Mouse (Mus musculus) MEL (cell line): ENCODE data around the gene Nenf. TPM values are rescaled to one million over a fixed set of nuclear protein-coding genes. Genes with fewer than 3 reads are reported as not detected.

Source experiments
- DNase-seq: peaks from one replicate; pipeline ENCODE4 v3.0.0; 2011; ENCODE audit warnings: low read depth, low spot score
- H3K27ac ChIP-seq: 2 replicates; pipeline ENCODE4 v1.5.1; 2012; ENCODE audit warnings: low read depth, mild to moderate bottlenecking, control low read depth, low read length, moderate library complexity; ENCODE audit not compliant: control insufficient read depth
- H3K27me3 ChIP-seq, 2 experiments: fragments of 150-350 bp in 1 of 2; sonication (generic) in 1 of 2; 2 replicates each; pipeline ENCODE4 v1.6.1; 2012; ENCODE audit warnings: low read length in 2 of 2, mild to moderate bottlenecking in 2 of 2, improper control_type of control experiment in 1 of 2, moderate library complexity in 1 of 2; ENCODE audit not compliant: insufficient read depth in 2 of 2, control insufficient read depth in 1 of 2
- H3K36me3 ChIP-seq, 2 experiments: 2 replicates each; pipeline ENCODE4 v1.6.1; 2012 to 2014; ENCODE audit warnings: low read length in 2 of 2, improper control_type of control experiment in 1 of 2, inconsistent platforms in 1 of 2, mild to moderate bottlenecking in 1 of 2; ENCODE audit not compliant: insufficient read depth in 2 of 2, control insufficient read depth in 1 of 2
- H3K4me1 ChIP-seq, 2 experiments: fragments of 150-350 bp in 1 of 2; sonication (generic) in 1 of 2; 2 replicates each; pipeline ENCODE4 v1.6.1; 2012; ENCODE audit warnings: low read length in 2 of 2, improper control_type of control experiment in 1 of 2, mild to moderate bottlenecking in 1 of 2; ENCODE audit not compliant: insufficient read depth in 2 of 2, control insufficient read depth in 1 of 2
- H3K4me3 ChIP-seq, 2 experiments: fragments of 150-350 bp in 1 of 2; sonication (generic) in 1 of 2; 2 replicates each; pipeline ENCODE4 v1.5.1; 2012; ENCODE audit warnings: low read depth in 2 of 2, low read length in 2 of 2, mild to moderate bottlenecking in 2 of 2, moderate library complexity in 2 of 2, control low read depth in 1 of 2, improper control_type of control experiment in 1 of 2; ENCODE audit not compliant: control insufficient read depth in 1 of 2, insufficient read depth in 1 of 2
- H3K79me2 ChIP-seq: 2 replicates; pipeline ENCODE4 v1.6.1; 2012; ENCODE audit warnings: mild to moderate bottlenecking, low read length, moderate library complexity; ENCODE audit not compliant: control insufficient read depth, poor library complexity, insufficient read depth
- H3K9ac ChIP-seq: 2 replicates; pipeline ENCODE4 v1.6.1; 2012; ENCODE audit warnings: low read depth, mild to moderate bottlenecking, control low read depth, low read length, moderate library complexity; ENCODE audit not compliant: control insufficient read depth, poor library complexity, severe bottlenecking
- H3K9me3 ChIP-seq: fragments of 150-350 bp; sonication (generic); replicated peaks from 2 replicates; pipeline ENCODE4 v1.6.1; 2012; ENCODE audit warnings: mild to moderate bottlenecking, low read length, improper control_type of control experiment, moderate library complexity; ENCODE audit not compliant: insufficient read depth
- BHLHE40 ChIP-seq: IDR thresholded peaks from 2 replicates; pipeline ENCODE4 v1.6.1; 2012; ENCODE audit warnings: low read depth, mild to moderate bottlenecking, inconsistent platforms, low read length, improper control_type of control experiment, borderline replicate concordance
- CTCF ChIP-seq, 3 experiments: IDR thresholded peaks in 2 of 3; conservative IDR thresholded peaks in 1 of 3; 2 replicates each; pipeline ENCODE4 v1.5.1; 2011 to 2012; ENCODE audit warnings: low read length in 3 of 3, low read depth in 2 of 3, mild to moderate bottlenecking in 2 of 3, improper control_type of control experiment in 1 of 3, inconsistent platforms in 1 of 3, mixed read lengths in 1 of 3, moderate library complexity in 1 of 3; ENCODE audit not compliant: control insufficient read depth in 1 of 3, insufficient read depth in 1 of 3, poor library complexity in 1 of 3, severe bottlenecking in 1 of 3
- EP300 ChIP-seq, 2 experiments: IDR thresholded peaks; 2 replicates each; pipeline ENCODE4 v1.6.1; 2011; ENCODE audit warnings: improper control_type of control experiment in 2 of 2, low read length in 2 of 2, low read depth in 1 of 2, mild to moderate bottlenecking in 1 of 2
- ETS1 ChIP-seq: IDR thresholded peaks from 2 replicates; pipeline ENCODE4 v1.6.1; 2012; ENCODE audit warnings: low read depth, mild to moderate bottlenecking, inconsistent platforms, low read length, improper control_type of control experiment, moderate library complexity
- GABPA ChIP-seq: IDR thresholded peaks from 2 replicates; pipeline ENCODE4 v1.6.1; 2012; ENCODE audit warnings: low read depth, mild to moderate bottlenecking, inconsistent platforms, low read length, improper control_type of control experiment, moderate library complexity
- GATA1 ChIP-seq: IDR thresholded peaks from 2 replicates; pipeline ENCODE4 v1.6.1; 2011; ENCODE audit warnings: low read depth, low read length, improper control_type of control experiment
- JUND ChIP-seq: IDR thresholded peaks from 2 replicates; pipeline ENCODE4 v1.6.1; 2011; ENCODE audit warnings: low read depth, mild to moderate bottlenecking, improper control_type of control experiment, low read length
- KAT2A ChIP-seq: conservative IDR thresholded peaks from 2 replicates; pipeline ENCODE4 v1.6.1; 2012; ENCODE audit warnings: low read depth, low read length, improper control_type of control experiment, inconsistent platforms
- MAX ChIP-seq: IDR thresholded peaks from 2 replicates; pipeline ENCODE4 v1.6.1; 2011; ENCODE audit warnings: low read length, improper control_type of control experiment
- MAZ ChIP-seq: IDR thresholded peaks from 2 replicates; pipeline ENCODE4 v1.6.1; 2012; ENCODE audit warnings: low read depth, mild to moderate bottlenecking, inconsistent platforms, low read length, improper control_type of control experiment
- NELFE ChIP-seq: IDR thresholded peaks from 2 replicates; pipeline ENCODE4 v1.6.1; 2011; ENCODE audit warnings: low read depth, low read length, improper control_type of control experiment
- POLR2AphosphoS2 ChIP-seq: IDR thresholded peaks from 2 replicates; pipeline ENCODE4 v1.6.1; 2011; ENCODE audit warnings: low read length, improper control_type of control experiment
- POLR2AphosphoS5 ChIP-seq: IDR thresholded peaks from 2 replicates; pipeline ENCODE4 v1.6.1; 2012; ENCODE audit warnings: low read depth, borderline replicate concordance, mild to moderate bottlenecking, inconsistent platforms, low read length, moderate library complexity, mixed read lengths
- SIN3A ChIP-seq: IDR thresholded peaks from 2 replicates; pipeline ENCODE4 v1.6.1; 2012; ENCODE audit warnings: low read length, improper control_type of control experiment, inconsistent platforms
- TBP ChIP-seq: IDR thresholded peaks from 2 replicates; pipeline ENCODE4 v1.8.0; 2011; ENCODE audit warnings: low read depth, low read length, improper control_type of control experiment
- UBTF ChIP-seq: IDR thresholded peaks from 2 replicates; pipeline ENCODE4 v1.6.1; 2012; ENCODE audit warnings: low read depth, mild to moderate bottlenecking, inconsistent platforms, low read length, improper control_type of control experiment, moderate library complexity, borderline replicate concordance; ENCODE audit not compliant: insufficient read depth
- USF2 ChIP-seq, 2 experiments: IDR thresholded peaks; 2 replicates each; pipeline ENCODE4 v1.6.1; 2011 to 2012; ENCODE audit warnings: improper control_type of control experiment in 2 of 2, low read length in 2 of 2, borderline replicate concordance in 1 of 2, inconsistent platforms in 1 of 2, low read depth in 1 of 2, mild to moderate bottlenecking in 1 of 2; ENCODE audit not compliant: insufficient read depth in 1 of 2
- ZMIZ1 ChIP-seq: IDR thresholded peaks from 2 replicates; pipeline ENCODE4 v1.6.1; 2012; ENCODE audit warnings: low read depth, mild to moderate bottlenecking, inconsistent platforms, low read length, improper control_type of control experiment, moderate library complexity
- ZNF384 ChIP-seq: IDR thresholded peaks from 2 replicates; pipeline ENCODE4 v1.6.1; 2012; ENCODE audit warnings: low read depth, mild to moderate bottlenecking, inconsistent platforms, low read length, improper control_type of control experiment
- polyA plus RNA-seq, 2 experiments: library from polyadenylated mRNA; stranded (reverse) in 1 of 2; unstranded in 1 of 2; fragments of >175 nt in 1 of 2; fragments of >200 nt in 1 of 2; gene quantifications; 2 replicates each; pipeline versions ENCODE4 v1.2.1 to v1.2.4; 2012; ENCODE audit warnings: low replicate concordance in 2 of 2, low read depth in 1 of 2; ENCODE audit not compliant: insufficient read length in 2 of 2, insufficient read depth in 1 of 2, missing spikeins in 1 of 2
- total RNA-seq: library from RNA; depleted of rRNA; stranded (reverse); fragments of 300-350 nt; gene quantifications from 2 replicates; pipeline ENCODE4 v1.2.3, GENCODE M21; 2012

The Nenf gene
- total and polyA plus RNA-seq, 3 experiments, result 49.4 to 53.2 TPM; not detected in 1

DNA sequence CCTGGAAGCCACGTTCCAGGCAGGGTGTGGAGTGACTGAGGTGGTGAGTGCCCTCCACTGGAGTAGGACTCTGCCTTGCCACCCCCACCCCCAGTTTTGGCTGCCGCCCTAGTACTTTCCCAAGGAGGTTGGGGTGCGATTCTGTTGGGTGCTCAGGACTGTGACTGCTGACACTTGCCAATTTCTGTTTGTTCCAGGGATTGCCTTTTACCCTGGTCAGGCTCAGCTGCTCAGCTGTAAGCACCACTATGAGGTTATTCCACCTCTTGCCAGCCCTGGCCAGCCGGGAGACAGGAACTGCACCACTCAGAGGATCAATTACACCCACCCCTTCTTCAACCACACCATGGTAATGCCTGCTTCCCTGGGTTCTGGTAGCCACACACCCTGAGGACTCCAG, 22.5 kb upstream of the Nenf start:
- no peaks in the 10 kb centered on the region for H3K9me3 ChIP-seq
- H3K4me1 ChIP-seq, result no peaks in the 10 kb centered on the region
- TF ChIP-seq ZNF384 (no peak), GABPA (no peak), NELFE (no peak)
- TF ChIP-seq, all 39 proteins: peak for 0
- H3K9ac ChIP-seq, result no peak overlapping the region
- H3K4me3 ChIP-seq, result no peak overlapping the region
- no peak overlapping the region for H3K27ac ChIP-seq
- no peaks in the 10 kb centered on the region for H3K79me2 ChIP-seq
- peaks cover 0 to 4% of the 10 kb centered on the region in 2 experiments; a peak in 1 of 4 replicates for H3K36me3 ChIP-seq
- H3K27me3 ChIP-seq, result no peaks in the 10 kb centered on the region
- no peak for DNase-seq

DNA sequence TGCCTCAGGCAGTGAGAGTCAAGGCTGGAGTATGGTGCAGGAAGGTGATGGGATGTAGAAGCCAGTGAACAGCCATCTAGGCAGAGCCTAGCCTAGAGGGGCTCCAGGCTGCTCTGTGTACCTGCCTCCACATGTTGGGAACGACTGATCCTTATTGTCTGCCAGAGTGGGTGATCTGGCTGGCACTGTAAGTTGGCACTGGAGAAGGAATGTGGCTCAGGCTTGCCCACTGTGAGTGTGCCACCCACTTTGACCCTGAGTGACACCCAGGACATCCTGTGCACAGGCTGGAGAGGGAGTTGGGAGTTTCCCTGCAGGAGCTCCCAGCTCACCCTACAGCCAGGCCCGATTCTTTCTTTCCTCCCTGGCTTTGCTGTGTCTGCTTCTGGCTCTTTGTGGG, 21.9 kb upstream of the Nenf start:
- Histone ChIP-seq H3K4me3 (no peak overlapping the region), H3K27ac (no peak overlapping the region), H3K4me1 (no peaks in the 10 kb centered on the region), H3K9me3 (no peaks in the 10 kb centered on the region), H3K79me2 (no peaks in the 10 kb centered on the region), H3K9ac (no peak overlapping the region), H3K36me3 (peaks cover 0 to 4% of the 10 kb centered on the region in 2 experiments; a peak in 1 of 4 replicates), H3K27me3 (no peaks in the 10 kb centered on the region)
- TF ChIP-seq SIN3A (no peak), EP300 (IDR thresholded peaks at IDR 0.05; ENCODE audit: low read depth in 1 of 2, low read length in 2 of 2) (no peak), JUND (no peak), ZMIZ1 (no peak), POLR2AphosphoS2 (no peak), MAX (no peak), ETS1 (no peak), MAZ (no peak), POLR2AphosphoS5 (no peak), USF2 (IDR thresholded peaks at IDR 0.05; ENCODE audit: borderline replicate concordance in 1 of 2, insufficient read depth in 1 of 2, low read depth in 1 of 2, low read length in 2 of 2) (no peak), KAT2A (no peak), CTCF (IDR thresholded peaks at IDR 0.05 in 2 of 3, conservative IDR thresholded peaks at IDR 0.05 in 1 of 3; ENCODE audit: control insufficient read depth in 1 of 3, insufficient read depth in 1 of 3, low read depth in 2 of 3, low read length in 3 of 3, poor library complexity in 1 of 3, severe bottlenecking in 1 of 3) (no peak), UBTF (no peak), BHLHE40 (no peak), GATA1 (no peak), TBP (no peak)
- no peak for DNase-seq
